Mouse (Mus musculus): ENCODE results near the gene Pcyt2. TPM values are rescaled to one million over a fixed set of nuclear protein-coding genes. Genes with fewer than 3 reads are reported as not detected.
A peak's percentile ranks its signal among the peaks of the same experiment; 100 is the strongest.

Pcyt2 gene
- polyA plus RNA-seq, 1 experiment from 2014 or later, result 140 TPM

GRCm38 (mm10) chr11:120609250-120609649 lies 8.5 kb downstream of the Pcyt2 start:
- Histone ChIP-seq H3K36me3 (ENCODE audit: poor library complexity, severe bottlenecking) (peaks cover 83% of the 10 kb centered on the region), H3K27ac (no peak overlapping the region), H3K4me3 (no peak overlapping the region), H3K9me3 (replicated peaks) (no peaks in the 10 kb centered on the region), H3K27me3 (peaks cover 17% of the 10 kb centered on the region), H3K9ac (no peak overlapping the region), H3K4me1 (peaks cover 12% of the 10 kb centered on the region), H3K4me2 (no peak overlapping the region)
- ATAC-seq, result no peak
- 38% methylated on average over 8 of the region's 8 CpGs for WGBS

GRCm38 (mm10) chr11:120608241-120609034 lies 9.3 kb downstream of the Pcyt2 start, which contains the start of gene Npb:
TSS of gene Npb (plus strand) at chr11:120608477.
- Histone ChIP-seq H3K27ac (no peak within 1 kb of the TSS), H3K9me3 (replicated peaks) (no peaks in the 10 kb centered on the region), H3K4me1 (peaks cover 12% of the 10 kb centered on the region), H3K36me3 (ENCODE audit: poor library complexity, severe bottlenecking) (peaks cover 82% of the 10 kb centered on the region), H3K4me3 (peak within 1 kb of the TSS; percentile 22), H3K4me2 (peak within 1 kb of the TSS; percentile 49), H3K9ac (peak within 1 kb of the TSS; percentile 55), H3K27me3 (peaks cover 17% of the 10 kb centered on the region)
- 0 out of 2 replicates have a peak, but pooled peaks have one; percentile 9 for ATAC-seq
- WGBS, result 6% methylated on average over 45 of the region's 45 CpGs

DNA sequence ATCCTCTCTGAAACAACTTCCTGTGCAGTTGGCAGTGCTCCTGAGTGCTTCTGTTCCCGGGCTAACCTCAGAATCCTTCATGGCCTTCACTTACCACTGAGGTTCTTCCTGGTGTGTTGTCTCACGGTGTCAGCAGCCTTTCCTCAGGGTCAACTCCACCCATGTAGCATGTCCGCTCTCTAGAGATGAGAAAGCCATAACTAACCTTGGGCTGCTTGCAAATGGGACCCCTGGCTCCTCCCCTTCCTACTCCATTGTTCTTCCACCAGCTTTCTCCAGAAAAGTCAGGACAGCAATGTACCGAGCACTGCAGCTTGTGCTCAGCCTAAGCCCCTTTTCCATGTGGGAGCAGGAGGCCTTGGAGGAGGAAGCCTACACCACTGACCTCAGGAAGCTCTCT lies 11.0 kb downstream of the Pcyt2 start:
- H3K4me1 ChIP-seq, result peaks cover 12% of the 10 kb centered on the region
- 83% methylated on average over 4 of the region's 4 CpGs for WGBS
- H3K4me2 ChIP-seq, result no peak overlapping the region
- ATAC-seq, result no peak
- peaks cover 82% of the 10 kb centered on the region for H3K36me3 ChIP-seq (ENCODE audit: poor library complexity, severe bottlenecking)
- no peak overlapping the region for H3K4me3 ChIP-seq
- H3K9ac ChIP-seq, result no peak overlapping the region
- no peak overlapping the region for H3K27ac ChIP-seq
- H3K9me3 ChIP-seq (replicated peaks), result no peaks in the 10 kb centered on the region
- peaks cover 17% of the 10 kb centered on the region for H3K27me3 ChIP-seq

DNA sequence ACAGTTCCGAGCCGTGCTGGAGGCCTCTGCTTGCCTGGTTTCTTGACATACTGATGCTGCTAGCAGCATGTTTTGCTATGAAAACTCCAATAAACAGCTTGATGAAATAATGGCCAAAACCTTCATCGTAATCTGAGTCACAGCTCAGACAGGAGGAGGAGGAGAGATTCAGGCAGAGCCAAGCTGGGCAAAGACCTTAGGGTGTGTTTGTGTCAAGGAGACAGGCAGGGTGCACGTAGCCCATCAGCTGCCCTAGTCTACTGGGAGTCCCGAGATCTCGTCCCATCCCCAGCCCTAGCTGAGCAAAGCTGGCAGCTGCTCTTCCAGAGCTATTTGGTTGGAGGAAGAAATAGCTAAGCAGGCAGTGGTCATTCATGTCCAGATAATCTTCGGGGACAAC lies 12.1 kb downstream of the Pcyt2 start:
- Histone ChIP-seq H3K27me3 (peaks cover 17% of the 10 kb centered on the region), H3K4me1 (peaks cover 12% of the 10 kb centered on the region), H3K4me3 (no peak overlapping the region), H3K27ac (no peak overlapping the region), H3K9ac (no peak overlapping the region), H3K9me3 (replicated peaks) (no peaks in the 10 kb centered on the region), H3K4me2 (no peak overlapping the region), H3K36me3 (ENCODE audit: poor library complexity, severe bottlenecking) (peaks cover 80% of the 10 kb centered on the region)
- WGBS, result 87% methylated on average over 7 of the region's 7 CpGs
- no peak for ATAC-seq

- Histone ChIP-seq H3K4me2 (no peak overlapping the region), H3K27ac (no peak overlapping the region), H3K27me3 (peaks cover 9% of the 10 kb centered on the region), H3K9me3 (replicated peaks) (no peaks in the 10 kb centered on the region), H3K36me3 (ENCODE audit: poor library complexity, severe bottlenecking) (peaks cover 67% of the 10 kb centered on the region), H3K4me1 (peaks cover 18% of the 10 kb centered on the region), H3K4me3 (no peak overlapping the region), H3K9ac (no peak overlapping the region)
- ATAC-seq, result no peak
- 87% methylated on average over 2 of the region's 2 CpGs for WGBS
Measured at GRCm38 (mm10) chr11:120603545-120603944, 14.2 kb downstream of the Pcyt2 start.

- Histone ChIP-seq H3K9ac (no peak overlapping the region), H3K4me2 (no peak overlapping the region), H3K4me3 (no peak overlapping the region), H3K4me1 (peaks cover 33% of the 10 kb centered on the region), H3K36me3 (ENCODE audit: poor library complexity, severe bottlenecking) (peaks cover 63% of the 10 kb centered on the region), H3K27ac (no peak overlapping the region), H3K27me3 (no peaks in the 10 kb centered on the region), H3K9me3 (replicated peaks) (no peaks in the 10 kb centered on the region)
- 95% methylated on average over 3 of the region's 3 CpGs for WGBS
- ATAC-seq, result no peak
Measured at GRCm38 (mm10) chr11:120600716-120601115, 17.0 kb downstream of the Pcyt2 start.

DNA sequence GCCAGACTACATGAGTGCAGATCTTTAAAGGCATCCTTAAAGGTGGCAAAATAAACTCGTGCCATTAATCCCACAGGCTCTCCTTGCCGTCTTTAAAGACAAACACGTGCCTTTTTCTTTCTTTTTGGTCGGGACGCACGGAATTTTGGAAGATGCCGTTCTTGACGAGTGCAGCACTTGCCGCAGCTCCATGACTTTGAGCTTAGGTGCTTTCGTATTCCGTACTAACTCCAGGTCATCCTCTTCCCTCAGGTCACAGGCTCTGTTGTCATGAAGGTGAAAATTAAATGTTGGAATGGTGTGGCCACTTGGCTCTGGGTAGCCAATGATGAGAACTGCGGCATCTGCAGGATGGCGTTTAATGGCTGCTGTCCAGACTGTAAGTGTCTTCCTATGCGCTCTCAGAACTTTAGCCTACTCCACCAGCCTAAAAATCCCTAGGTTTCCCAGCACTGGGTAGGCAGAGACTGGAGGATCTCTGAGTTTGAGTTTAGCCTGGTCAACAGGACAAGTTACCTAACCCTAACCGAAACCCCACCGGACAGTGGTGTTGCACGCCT lies 18.7 kb downstream of the Pcyt2 start:
- H3K4me2 ChIP-seq, result peak overlapping the region; percentile 97
- peaks cover 61% of the 10 kb centered on the region for H3K36me3 ChIP-seq (ENCODE audit: poor library complexity, severe bottlenecking)
- no peaks in the 10 kb centered on the region for H3K9me3 ChIP-seq (replicated peaks)
- H3K9ac ChIP-seq, result peak overlapping the region; percentile 99
- no peaks in the 10 kb centered on the region for H3K27me3 ChIP-seq
- 49% methylated on average over 17 of the region's 17 CpGs for WGBS
- peaks cover 33% of the 10 kb centered on the region for H3K4me1 ChIP-seq
- peak overlapping the region; percentile 100 for H3K4me3 ChIP-seq
- peak overlapping the region; percentile 87; the same call in 1 of the 2 replicates for H3K27ac ChIP-seq
- no peak for ATAC-seq

DNA sequence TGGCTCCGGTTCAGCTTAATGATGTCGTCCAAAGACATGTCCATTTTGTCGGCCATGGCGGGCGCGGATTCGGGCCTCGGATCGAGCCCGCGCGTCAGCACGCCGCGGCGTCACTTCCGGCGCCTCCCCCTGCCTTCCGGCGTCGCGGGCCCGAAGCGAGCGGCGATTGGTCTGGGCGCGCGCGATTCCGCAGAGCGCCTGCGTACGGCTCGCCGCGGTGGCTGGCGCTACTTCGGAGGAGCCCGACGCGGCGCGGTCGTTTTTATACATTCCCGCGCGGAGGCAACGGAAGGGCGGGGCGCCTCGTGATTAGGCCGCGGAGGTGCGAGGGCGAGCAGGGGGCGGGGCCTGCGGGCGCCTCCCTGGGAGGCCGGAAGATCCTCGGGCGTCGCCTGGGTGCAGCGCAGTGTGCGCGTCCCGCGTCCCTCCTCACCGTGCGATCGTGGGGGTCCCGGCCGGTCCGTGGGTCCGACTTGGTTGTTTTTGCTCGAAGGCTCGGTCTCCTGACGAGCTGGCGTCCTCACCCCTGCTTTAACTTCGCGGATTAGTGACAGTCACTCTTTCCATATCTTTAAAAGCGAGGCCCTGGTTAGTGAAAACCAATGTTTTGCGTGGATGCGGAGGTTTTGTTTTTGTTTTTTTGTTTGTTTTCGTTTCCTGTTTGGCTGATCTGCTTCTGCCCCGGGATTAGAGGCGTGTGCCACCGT lies 19.3 kb downstream of the Pcyt2 start, which contains the start of the genes Alyref and Anapc11:
Alyref (minus strand) TSS at position 83 of the 707 bp plus-strand sequence.
Anapc11 (plus strand) TSS at position 139 of the 707 bp plus-strand sequence.
- H3K36me3 ChIP-seq (ENCODE audit: poor library complexity, severe bottlenecking), result peaks cover 63% of the 10 kb centered on the region
- H3K4me3 ChIP-seq, result peak within 1 kb of the TSS; percentile 100
- H3K4me1 ChIP-seq, result peaks cover 33% of the 10 kb centered on the region
- ATAC-seq, result peak; percentile 99
- peak within 1 kb of the TSS; percentile 99 for H3K9ac ChIP-seq
- peak within 1 kb of the TSS; percentile 97 for H3K4me2 ChIP-seq
- H3K9me3 ChIP-seq (replicated peaks), result no peaks in the 10 kb centered on the region
- H3K27ac ChIP-seq, result peak within 1 kb of the TSS; percentile 87
- WGBS, result under 1% methylated on average over 68 of the region's 88 CpGs
- no peaks in the 10 kb centered on the region for H3K27me3 ChIP-seq

DNA sequence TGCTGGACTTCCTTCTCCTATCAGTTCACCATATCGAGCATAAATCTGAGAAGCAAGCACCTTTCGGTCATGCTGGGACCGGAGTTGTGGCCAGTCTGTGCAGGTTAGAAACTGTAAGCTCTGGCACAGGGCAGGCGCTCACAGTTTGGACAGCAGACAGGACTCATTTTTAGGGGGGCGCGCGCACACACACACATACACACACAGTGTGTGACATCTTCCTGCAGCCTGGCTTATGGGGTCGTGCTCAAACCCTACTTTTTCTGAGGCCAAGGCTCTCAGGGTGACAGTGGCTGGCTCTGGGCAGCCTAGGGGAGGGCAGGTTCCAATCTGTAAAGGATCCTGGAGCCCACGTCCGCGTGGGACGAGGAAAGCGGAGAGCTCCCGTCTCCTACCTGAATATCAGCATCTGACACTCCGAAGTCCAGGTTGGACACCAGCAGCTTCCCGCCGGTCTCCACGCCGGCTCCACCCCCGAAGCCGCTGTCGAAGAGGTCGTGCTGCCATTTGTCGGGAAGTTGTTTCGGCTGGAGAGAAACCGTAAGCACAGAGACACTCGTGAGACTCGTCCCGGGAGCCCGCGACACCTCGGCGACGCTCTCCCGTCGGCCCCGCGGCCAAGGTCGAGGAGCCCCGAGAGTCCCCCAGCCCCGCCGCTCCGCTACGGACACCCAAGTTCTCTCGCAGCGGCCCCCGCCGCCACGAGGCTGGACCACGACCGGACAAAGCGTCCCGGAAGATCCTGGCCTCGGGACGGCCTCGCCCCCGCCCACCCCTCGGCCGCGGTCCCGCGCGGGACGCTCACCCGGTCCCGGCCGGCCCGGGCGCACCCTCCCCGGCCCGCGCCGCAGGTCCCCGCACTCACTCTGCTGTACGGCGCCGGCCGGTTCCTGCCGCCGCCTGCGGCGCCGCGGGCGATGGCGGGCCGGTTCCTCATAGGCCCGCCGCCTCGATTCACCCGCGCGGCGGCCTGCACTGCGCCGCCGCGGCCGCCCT lies 20.2 kb downstream of the Pcyt2 start:
- peak overlapping the region; percentile 99 for H3K9ac ChIP-seq
- no peaks in the 10 kb centered on the region for H3K9me3 ChIP-seq (replicated peaks)
- peak overlapping the region; percentile 100 for H3K4me3 ChIP-seq
- peaks cover 33% of the 10 kb centered on the region for H3K4me1 ChIP-seq
- H3K36me3 ChIP-seq (ENCODE audit: poor library complexity, severe bottlenecking), result peaks cover 63% of the 10 kb centered on the region
- H3K4me2 ChIP-seq, result peak overlapping the region; percentile 97
- peak; percentile 65 for ATAC-seq
- peak overlapping the region; percentile 87 for H3K27ac ChIP-seq
- H3K27me3 ChIP-seq, result no peaks in the 10 kb centered on the region
- 5% methylated on average over 78 of the region's 99 CpGs for WGBS

DNA sequence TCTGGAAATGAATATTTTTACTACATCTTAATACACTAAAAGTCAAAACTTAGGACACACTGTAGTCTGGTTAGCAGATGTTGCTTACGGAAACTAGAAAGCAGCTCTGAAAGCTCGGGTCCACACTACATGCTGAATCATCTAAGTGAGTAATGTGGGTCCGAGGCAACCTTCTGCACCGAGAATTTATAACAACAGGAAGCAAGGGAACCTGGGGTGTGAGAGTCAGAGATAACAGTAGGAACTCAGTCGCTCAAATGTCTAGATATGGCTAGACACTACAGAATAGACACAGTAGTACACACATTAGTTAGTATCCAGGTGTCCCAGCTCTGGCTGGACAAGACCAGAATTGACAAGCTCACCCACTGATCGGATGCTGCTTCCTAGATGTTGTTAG lies 29.2 kb downstream of the Pcyt2 start:
- peaks cover 96% of the 10 kb centered on the region for H3K36me3 ChIP-seq (ENCODE audit: poor library complexity, severe bottlenecking)
- H3K4me1 ChIP-seq, result no peaks in the 10 kb centered on the region
- H3K9me3 ChIP-seq (replicated peaks), result no peaks in the 10 kb centered on the region
- H3K4me3 ChIP-seq, result no peak overlapping the region
- WGBS, result 93% methylated on average over 6 of the region's 6 CpGs
- no peaks in the 10 kb centered on the region for H3K27me3 ChIP-seq
- no peak overlapping the region for H3K9ac ChIP-seq
- H3K4me2 ChIP-seq, result no peak overlapping the region
- H3K27ac ChIP-seq, result no peak overlapping the region
- no peak for ATAC-seq

- Histone ChIP-seq H3K36me3 (ENCODE audit: poor library complexity, severe bottlenecking) (peaks cover 67% of the 10 kb centered on the region), H3K4me2 (no peak overlapping the region), H3K9ac (no peak overlapping the region), H3K27ac (no peak overlapping the region), H3K27me3 (no peaks in the 10 kb centered on the region), H3K4me1 (peaks cover 27% of the 10 kb centered on the region), H3K9me3 (replicated peaks) (no peaks in the 10 kb centered on the region), H3K4me3 (no peak overlapping the region)
- no peak for ATAC-seq
- WGBS, result 97% methylated on average over 1 of the region's 1 CpGs
Measured at GRCm38 (mm10) chr11:120583937-120584336, 33.8 kb downstream of the Pcyt2 start.
